Mouse (Mus musculus): ENCODE measurements around the gene Dock6. TPM values are rescaled to one million over a fixed set of nuclear protein-coding genes. Genes with fewer than 3 reads are reported as not detected.
"Not testable (repeated sequence)": the region's sequence is repeated elsewhere in the genome, so short reads cannot be mapped to it uniquely, and the experiment has no call there.

Gene Dock6
- polyA plus RNA-seq (2014; fragmentation: Nextera tagmentation; extraction: Ambion mirVana), result 15.1 and 15.9 TPM in 2 replicates

GRCm38 (mm10) chr9:21852128-21853091, at the start of gene Dock6:
Gene Dock6, minus strand, starts transcription at chr9:21852635.
- Histone ChIP-seq H3K27me3 (ENCODE audit: control insufficient read depth, insufficient read depth, low read length) (peaks cover 2% of the 10 kb centered on the region; the same call in 1 of the 2 replicates), H3K9ac (ENCODE audit: low read length) (peak within 1 kb of the TSS; percentile 77), H3K9me3 (ENCODE audit: control insufficient read depth, low read length) (no peaks in the 10 kb centered on the region), H3K4me2 (peak within 1 kb of the TSS; percentile 73), H3K4me1 (ENCODE audit: control insufficient read depth, insufficient read depth, low read length) (peaks cover 7% of the 10 kb centered on the region), H3K27ac (ENCODE audit: low read depth, low read length) (peak within 1 kb of the TSS; percentile 30; the same call in 1 of the 2 replicates), H3K4me3 (ENCODE audit: low read depth, low read length) (peak within 1 kb of the TSS; percentile 65), H3K36me3 (ENCODE audit: control insufficient read depth, insufficient read depth, low read length) (no peaks in the 10 kb centered on the region)
- DNase-seq (ENCODE audit: low spot score, missing footprints) (peak; percentile 99), ATAC-seq (ENCODE audit: low FRiP score) (peak; percentile 92)
- under 1% methylated on average over 68 of the region's 68 CpGs for WGBS

- 17% methylated on average over 10 of the region's 10 CpGs for WGBS
- Histone ChIP-seq H3K4me1 (ENCODE audit: control insufficient read depth, insufficient read depth, low read length) (peaks cover 4% of the 10 kb centered on the region; the same call in 1 of the 2 replicates), H3K4me2 (peak overlapping the region; percentile 54), H3K36me3 (ENCODE audit: control insufficient read depth, insufficient read depth, low read length) (no peaks in the 10 kb centered on the region), H3K27me3 (ENCODE audit: control insufficient read depth, insufficient read depth, low read length) (no peaks in the 10 kb centered on the region), H3K27ac (ENCODE audit: low read depth, low read length) (no peak overlapping the region), H3K9me3 (ENCODE audit: control insufficient read depth, low read length) (no peaks in the 10 kb centered on the region), H3K9ac (ENCODE audit: low read length) (peak overlapping the region; percentile 63), H3K4me3 (ENCODE audit: low read depth, low read length) (peak overlapping the region; percentile 37)
- DNase-seq (ENCODE audit: low spot score, missing footprints) (peak; percentile 96), ATAC-seq (ENCODE audit: low FRiP score) (peak; percentile 91)
Observed at GRCm38 (mm10) chr9:21901223-21901820, 48.9 kb upstream of the Dock6 start.

- no peak for DNase-seq (ENCODE audit: low spot score, missing footprints)
- Histone ChIP-seq H3K9ac (ENCODE audit: low read length) (no peak overlapping the region), H3K4me1 (ENCODE audit: control insufficient read depth, insufficient read depth, low read length) (no peaks in the 10 kb centered on the region), H3K27me3 (ENCODE audit: control insufficient read depth, insufficient read depth, low read length) (no peaks in the 10 kb centered on the region), H3K4me3 (ENCODE audit: low read depth, low read length) (no peak overlapping the region), H3K9me3 (ENCODE audit: control insufficient read depth, low read length) (no peaks in the 10 kb centered on the region), H3K4me2 (no peak overlapping the region), H3K27ac (ENCODE audit: low read depth, low read length) (no peak overlapping the region), H3K36me3 (ENCODE audit: control insufficient read depth, insufficient read depth, low read length) (no peaks in the 10 kb centered on the region)
- no peak for ATAC-seq (ENCODE audit: low FRiP score)
- 67% methylated on average over 3 of the region's 3 CpGs for WGBS
Observed at GRCm38 (mm10) chr9:21889229-21889628, 36.8 kb upstream of the Dock6 start.

GRCm38 (mm10) chr9:21876601-21877000, 24.2 kb upstream of the Dock6 start:
- Histone ChIP-seq H3K4me2 (no peak overlapping the region), H3K4me3 (ENCODE audit: low read depth, low read length) (no peak overlapping the region), H3K9ac (ENCODE audit: low read length) (no peak overlapping the region), H3K4me1 (ENCODE audit: control insufficient read depth, insufficient read depth, low read length) (no peaks in the 10 kb centered on the region), H3K9me3 (ENCODE audit: control insufficient read depth, low read length) (no peaks in the 10 kb centered on the region), H3K27me3 (ENCODE audit: control insufficient read depth, insufficient read depth, low read length) (no peaks in the 10 kb centered on the region), H3K27ac (ENCODE audit: low read depth, low read length) (no peak overlapping the region), H3K36me3 (ENCODE audit: control insufficient read depth, insufficient read depth, low read length) (no peaks in the 10 kb centered on the region)
- ATAC-seq (ENCODE audit: low FRiP score) (no peak), DNase-seq (ENCODE audit: low spot score, missing footprints) (no peak)
- WGBS, result 66% methylated on average over 3 of the region's 3 CpGs

- H3K27ac ChIP-seq (ENCODE audit: low read depth, low read length), result no peak overlapping the region
- no peak overlapping the region for H3K4me3 ChIP-seq (ENCODE audit: low read depth, low read length)
- DNase-seq (ENCODE audit: low spot score, missing footprints) (no peak), ATAC-seq (ENCODE audit: low FRiP score) (no peak)
- no peaks in the 10 kb centered on the region for H3K36me3 ChIP-seq (ENCODE audit: control insufficient read depth, insufficient read depth, low read length)
- WGBS, result 70% methylated on average over 4 of the region's 4 CpGs
- no peaks in the 10 kb centered on the region for H3K27me3 ChIP-seq (ENCODE audit: control insufficient read depth, insufficient read depth, low read length)
- H3K4me2 ChIP-seq, result no peak overlapping the region
- H3K9ac ChIP-seq (ENCODE audit: low read length), result no peak overlapping the region
- H3K9me3 ChIP-seq (ENCODE audit: control insufficient read depth, low read length), result no peaks in the 10 kb centered on the region
- no peaks in the 10 kb centered on the region for H3K4me1 ChIP-seq (ENCODE audit: control insufficient read depth, insufficient read depth, low read length)
Observed at GRCm38 (mm10) chr9:21872204-21872603, 19.8 kb upstream of the Dock6 start.

GRCm38 (mm10) chr9:21870879-21871524, 18.6 kb upstream of the Dock6 start:
- no peak overlapping the region for H3K27ac ChIP-seq (ENCODE audit: low read depth, low read length)
- H3K4me3 ChIP-seq (ENCODE audit: low read depth, low read length), result 0 out of 2 replicates have a peak overlapping the region, but pooled peaks have one; percentile 9
- H3K36me3 ChIP-seq (ENCODE audit: control insufficient read depth, insufficient read depth, low read length), result no peaks in the 10 kb centered on the region
- H3K4me1 ChIP-seq (ENCODE audit: control insufficient read depth, insufficient read depth, low read length), result no peaks in the 10 kb centered on the region
- WGBS, result 19% methylated on average over 20 of the region's 20 CpGs
- peak overlapping the region; percentile 24; the same call in 1 of the 2 replicates for H3K4me2 ChIP-seq
- H3K9me3 ChIP-seq (ENCODE audit: control insufficient read depth, low read length), result no peaks in the 10 kb centered on the region
- H3K9ac ChIP-seq (ENCODE audit: low read length), result no peak overlapping the region
- H3K27me3 ChIP-seq (ENCODE audit: control insufficient read depth, insufficient read depth, low read length), result no peaks in the 10 kb centered on the region
- ATAC-seq (ENCODE audit: low FRiP score), result no peak
- peak; percentile 92 for DNase-seq (ENCODE audit: low spot score, missing footprints)

GRCm38 (mm10) chr9:21869290-21869689, 16.9 kb upstream of the Dock6 start:
- DNase-seq (ENCODE audit: low spot score, missing footprints); H3K9me3 ChIP-seq (ENCODE audit: control insufficient read depth, low read length); ATAC-seq (ENCODE audit: low FRiP score); H3K27ac ChIP-seq (ENCODE audit: low read depth, low read length); H3K27me3 ChIP-seq (ENCODE audit: control insufficient read depth, insufficient read depth, low read length); H3K4me3 ChIP-seq (ENCODE audit: low read depth, low read length); H3K36me3 ChIP-seq (ENCODE audit: control insufficient read depth, insufficient read depth, low read length); H3K4me1 ChIP-seq (ENCODE audit: control insufficient read depth, insufficient read depth, low read length); H3K9ac ChIP-seq (ENCODE audit: low read length); H3K4me2 ChIP-seq: not testable (repeated sequence)
- 52% methylated on average over 7 of the region's 7 CpGs for WGBS

- Histone ChIP-seq H3K27ac (ENCODE audit: low read depth, low read length) (no peak overlapping the region), H3K4me3 (ENCODE audit: low read depth, low read length) (no peak overlapping the region), H3K27me3 (ENCODE audit: control insufficient read depth, insufficient read depth, low read length) (no peaks in the 10 kb centered on the region), H3K4me1 (ENCODE audit: control insufficient read depth, insufficient read depth, low read length) (no peaks in the 10 kb centered on the region), H3K9ac (ENCODE audit: low read length) (no peak overlapping the region), H3K4me2 (no peak overlapping the region), H3K36me3 (ENCODE audit: control insufficient read depth, insufficient read depth, low read length) (no peaks in the 10 kb centered on the region), H3K9me3 (ENCODE audit: control insufficient read depth, low read length) (no peaks in the 10 kb centered on the region)
- no peak for DNase-seq (ENCODE audit: low spot score, missing footprints)
- whole genome bisulfite sequencing, result 78% methylated on average over 3 of the region's 3 CpGs
- ATAC-seq (ENCODE audit: low FRiP score), result no peak
Observed at GRCm38 (mm10) chr9:21867726-21868125, 15.3 kb upstream of the Dock6 start.

Measured in midbrain, embryonic 11.5 days (tissue).